15 mouse cellular contexts compared by ENCODE assay signal in genomic region chr11:80278054-80278453, GRCm38 (mm10).
"Had no signal": no experiment of that assay in that cellular context is flagged by ENCODE, and none has a peak within 500 bp of the region (broad histone marks: within the 10 kb centered on the region; RNA-seq: fewer than 3 reads in every experiment).

No protein-coding gene starts in this region.

- H3K9me3 ChIP-seq: intestine, embryonic 15.5 days; limb, embryonic 12.5 days; lung, embryonic 15.5 days; stomach, embryonic 15.5 days had no signal

- H3K4me2 ChIP-seq: intestine, embryonic 15.5 days; limb, embryonic 12.5 days; liver, embryonic 13.5 days; lung, embryonic 15.5 days; midbrain, embryonic 12.5 days; neural tube, embryonic 13.5 days; stomach, embryonic 15.5 days had no signal

- H3K9ac ChIP-seq: intestine, embryonic 15.5 days; limb, embryonic 12.5 days; liver, embryonic 13.5 days; liver, postnatal 0 days; lung, embryonic 15.5 days; midbrain, embryonic 12.5 days; neural tube, embryonic 13.5 days; stomach, embryonic 15.5 days had no signal

- H3K27me3 ChIP-seq: intestine, embryonic 15.5 days; limb, embryonic 12.5 days; liver, embryonic 13.5 days; lung, embryonic 15.5 days; midbrain, embryonic 12.5 days; neural tube, embryonic 13.5 days; stomach, embryonic 15.5 days had no signal

- DNase-seq: kidney, adult 18-20 months; kidney, postnatal 10 days; kidney, postnatal 4 days; liver; liver, embryonic 13.5 days; liver, postnatal 0 days; lung, postnatal 14 days; thymus, postnatal 36 days had no signal

- H3K4me3 ChIP-seq: intestine, embryonic 15.5 days; limb, embryonic 12.5 days; liver, embryonic 13.5 days; lung, embryonic 15.5 days; midbrain, embryonic 12.5 days; neural tube, embryonic 13.5 days; stomach, embryonic 15.5 days had no signal

- H3K27ac ChIP-seq: intestine, embryonic 15.5 days; limb, embryonic 12.5 days; liver, embryonic 13.5 days; lung, embryonic 15.5 days; macrophage; midbrain, embryonic 12.5 days; neural tube, embryonic 13.5 days; stomach, embryonic 15.5 days had no signal

- H3K4me1 ChIP-seq: intestine, embryonic 15.5 days; limb, embryonic 12.5 days; liver, embryonic 13.5 days; lung, embryonic 15.5 days; midbrain, embryonic 12.5 days; neural tube, embryonic 13.5 days; stomach, embryonic 15.5 days had no signal

- H3K36me3 ChIP-seq: intestine, embryonic 15.5 days; limb, embryonic 12.5 days; liver, embryonic 13.5 days; lung, embryonic 15.5 days; midbrain, embryonic 12.5 days; neural tube, embryonic 13.5 days; stomach, embryonic 15.5 days had no signal

- ATAC-seq: intestine, embryonic 15.5 days; liver, postnatal 0 days had no signal
